Mouse (Mus musculus): ENCODE results near the gene Tor4a. TPM values are rescaled to one million over a fixed set of nuclear protein-coding genes. Genes with fewer than 3 reads are reported as not detected.

Gene Tor4a
- polyA plus RNA-seq, 1 experiment from 2014 or later, result 6.2 TPM

DNA sequence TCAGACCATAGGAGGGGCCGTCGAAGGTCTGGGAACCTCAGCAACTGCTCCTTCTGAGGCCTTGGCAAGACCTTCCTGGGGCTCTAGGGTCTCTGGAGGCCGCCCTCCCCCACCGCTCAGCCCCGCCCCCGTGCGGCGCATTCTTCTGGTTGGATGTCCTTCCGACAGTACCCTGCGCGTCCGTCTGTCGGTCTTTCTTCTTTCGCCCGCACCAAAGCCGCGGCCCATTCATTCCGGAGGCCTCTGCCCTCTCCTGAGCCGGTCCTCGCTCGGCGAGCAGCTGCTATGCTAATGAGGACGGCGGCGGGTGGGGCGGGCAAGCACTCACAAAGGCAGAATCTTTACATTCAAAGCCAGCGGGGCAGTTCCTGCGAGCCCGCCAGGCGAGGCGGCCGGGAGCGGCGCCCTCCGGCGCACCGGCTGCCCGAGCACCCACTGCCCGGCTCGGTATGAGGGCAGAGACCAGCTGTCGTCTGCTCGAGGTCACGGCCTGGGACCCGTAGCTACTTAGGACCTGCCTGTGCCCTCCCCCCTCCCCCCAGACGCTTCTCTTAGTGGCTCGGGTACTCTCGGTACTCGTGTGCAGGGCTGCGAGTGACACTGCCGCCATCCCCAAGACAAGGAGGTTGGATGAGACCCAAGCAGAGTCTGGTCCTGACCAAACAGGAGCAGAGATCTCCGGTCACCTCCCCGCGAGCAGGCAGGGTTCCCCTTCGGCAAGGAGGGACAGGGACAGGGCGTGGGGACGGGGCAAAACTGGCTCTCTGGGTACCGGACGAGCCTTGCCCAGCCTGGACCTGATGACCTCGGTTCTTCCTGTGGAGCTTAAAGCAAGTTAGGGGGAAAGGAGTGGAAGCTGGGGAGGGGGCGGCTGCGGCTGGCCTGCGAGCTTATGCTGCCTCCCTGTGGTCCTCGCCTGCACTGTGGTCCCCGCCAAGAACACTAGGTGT is 10.8 kb downstream of the Tor4a start:
- Histone ChIP-seq H3K27ac (replicated peaks) (no peak overlapping the region), H3K4me3 (replicated peaks) (peak overlapping the region; percentile 53), H3K9me3 (replicated peaks) (no peaks in the 10 kb centered on the region), H3K4me2 (peak overlapping the region; percentile 84), H3K36me3 (replicated peaks) (no peaks in the 10 kb centered on the region), H3K9ac (peak overlapping the region; percentile 35; the same call in 1 of the 2 replicates), H3K4me1 (replicated peaks) (peaks cover 45% of the 10 kb centered on the region), H3K27me3 (peaks cover 68% of the 10 kb centered on the region)
- ATAC-seq (ENCODE audit: insufficient read depth), result no peak
- 2% methylated on average over 64 of the region's 64 CpGs for WGBS (ENCODE audit: insufficient replicate concordance)

GRCm38 (mm10) chr2:25184496-25184895 is 12.2 kb downstream of the Tor4a start:
- H3K27me3 ChIP-seq, result peaks cover 82% of the 10 kb centered on the region
- WGBS (ENCODE audit: insufficient replicate concordance), result 81% methylated on average over 7 of the region's 7 CpGs
- ATAC-seq (ENCODE audit: insufficient read depth), result no peak

DNA sequence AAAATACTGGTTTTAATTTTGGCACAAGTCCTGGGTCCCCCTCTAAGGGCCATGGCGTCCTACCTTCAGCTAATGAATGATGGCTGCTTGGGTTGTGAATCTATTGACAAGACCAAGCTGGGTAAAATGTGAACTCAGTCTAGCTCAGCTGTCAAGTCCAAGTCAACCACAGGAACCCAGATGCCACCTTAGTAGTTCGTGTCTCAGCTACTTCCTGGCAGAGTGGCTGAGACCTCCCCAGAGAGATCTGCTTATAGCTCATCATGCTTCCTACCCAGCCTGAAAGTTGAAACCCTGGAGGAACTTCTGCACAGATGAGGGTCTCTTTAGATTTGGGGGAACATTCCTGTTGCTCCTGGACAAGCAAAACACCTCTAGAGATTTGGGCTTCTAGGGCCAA is 13.3 kb downstream of the Tor4a start:
- H3K4me2 ChIP-seq, result no peak overlapping the region
- H3K27ac ChIP-seq (replicated peaks), result no peak overlapping the region
- peaks cover 94% of the 10 kb centered on the region for H3K27me3 ChIP-seq
- 51% methylated on average over 2 of the region's 2 CpGs for WGBS (ENCODE audit: insufficient replicate concordance)
- H3K9ac ChIP-seq, result no peak overlapping the region
- H3K36me3 ChIP-seq (replicated peaks), result no peaks in the 10 kb centered on the region
- H3K4me1 ChIP-seq (replicated peaks), result peaks cover 60% of the 10 kb centered on the region
- no peak for ATAC-seq (ENCODE audit: insufficient read depth)
- no peak overlapping the region for H3K4me3 ChIP-seq (replicated peaks)
- no peaks in the 10 kb centered on the region for H3K9me3 ChIP-seq (replicated peaks)

More at GRCm38 (mm10) chr2:25184496-25184895, 12.2 kb downstream of the Tor4a start:
- Histone ChIP-seq H3K27ac (replicated peaks) (no peak overlapping the region), H3K4me3 (replicated peaks) (no peak overlapping the region), H3K4me2 (no peak overlapping the region), H3K9me3 (replicated peaks) (no peaks in the 10 kb centered on the region), H3K9ac (no peak overlapping the region), H3K36me3 (replicated peaks) (no peaks in the 10 kb centered on the region), H3K4me1 (replicated peaks) (peaks cover 54% of the 10 kb centered on the region)

- H3K27me3 ChIP-seq, result peaks cover 99% of the 10 kb centered on the region
- H3K36me3 ChIP-seq (replicated peaks), result no peaks in the 10 kb centered on the region
- H3K27ac ChIP-seq (replicated peaks), result no peak overlapping the region
- H3K9ac ChIP-seq, result no peak overlapping the region
- ATAC-seq (ENCODE audit: insufficient read depth), result no peak
- WGBS (ENCODE audit: insufficient replicate concordance), result 32% methylated on average over 6 of the region's 6 CpGs
- H3K9me3 ChIP-seq (replicated peaks), result no peaks in the 10 kb centered on the region
- peaks cover 67% of the 10 kb centered on the region for H3K4me1 ChIP-seq (replicated peaks)
- H3K4me2 ChIP-seq, result peak overlapping the region; percentile 99
- peak overlapping the region; percentile 71 for H3K4me3 ChIP-seq (replicated peaks)
Observed at GRCm38 (mm10) chr2:25182664-25183063, 14.0 kb downstream of the Tor4a start.

- H3K4me1 ChIP-seq (replicated peaks), result peaks cover 68% of the 10 kb centered on the region
- ATAC-seq (ENCODE audit: insufficient read depth), result no peak
- WGBS (ENCODE audit: insufficient replicate concordance), result 1% methylated on average over 17 of the region's 17 CpGs
- H3K36me3 ChIP-seq (replicated peaks), result no peaks in the 10 kb centered on the region
- H3K9me3 ChIP-seq (replicated peaks), result no peaks in the 10 kb centered on the region
- peak overlapping the region; percentile 71 for H3K4me3 ChIP-seq (replicated peaks)
- H3K4me2 ChIP-seq, result peak overlapping the region; percentile 99
- H3K27me3 ChIP-seq, result peaks cover 97% of the 10 kb centered on the region
- H3K9ac ChIP-seq, result peak overlapping the region; percentile 72
- H3K27ac ChIP-seq (replicated peaks), result peak overlapping the region; percentile 87
Observed at GRCm38 (mm10) chr2:25181891-25182397, 14.7 kb downstream of the Tor4a start.

DNA sequence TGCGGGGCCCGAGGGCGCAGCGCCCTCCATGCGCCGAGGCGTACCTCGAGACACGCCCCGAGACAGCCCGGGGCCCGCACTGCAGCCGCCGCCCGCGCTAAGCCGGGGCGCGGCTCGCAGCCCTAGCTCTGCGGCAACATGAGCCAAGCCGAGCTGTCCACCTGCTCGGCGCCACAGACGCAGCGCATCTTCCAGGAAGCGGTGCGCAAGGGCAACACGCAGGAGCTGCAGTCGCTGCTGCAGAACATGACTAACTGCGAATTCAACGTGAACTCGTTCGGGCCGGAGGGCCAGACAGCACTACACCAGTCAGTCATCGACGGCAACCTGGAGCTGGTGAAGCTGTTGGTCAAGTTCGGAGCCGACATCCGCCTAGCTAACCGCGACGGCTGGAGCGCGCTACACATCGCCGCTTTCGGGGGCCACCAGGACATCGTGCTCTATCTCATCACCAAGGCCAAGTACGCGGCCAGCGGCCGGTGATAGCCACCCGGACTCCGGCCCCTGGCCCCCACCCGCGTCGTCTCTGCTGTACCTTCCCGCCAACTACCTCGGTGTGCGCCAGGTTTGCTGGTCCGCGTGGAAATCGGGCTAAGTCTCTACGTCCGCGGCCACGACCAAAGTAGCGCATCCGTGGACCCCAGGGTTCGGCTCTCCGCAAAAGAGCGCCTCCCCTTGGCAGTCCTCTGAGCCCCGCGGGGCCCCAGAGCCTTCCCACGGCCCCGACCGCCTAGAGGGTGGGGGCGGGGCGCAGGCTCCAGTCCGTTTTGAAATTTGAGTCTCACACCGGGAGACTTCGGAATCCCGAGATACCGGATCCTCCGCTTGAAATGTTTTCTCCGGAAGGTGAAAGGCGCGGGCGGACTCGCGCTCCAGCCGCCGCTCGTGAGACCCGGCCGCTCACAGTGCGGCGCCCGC is 15.5 kb downstream of the Tor4a start:
- Histone ChIP-seq H3K4me3 (replicated peaks) (peak overlapping the region; percentile 71), H3K36me3 (replicated peaks) (no peaks in the 10 kb centered on the region), H3K4me2 (peak overlapping the region; percentile 99), H3K9me3 (replicated peaks) (no peaks in the 10 kb centered on the region), H3K9ac (peak overlapping the region; percentile 72), H3K27ac (replicated peaks) (peak overlapping the region; percentile 87), H3K4me1 (replicated peaks) (peaks cover 64% of the 10 kb centered on the region), H3K27me3 (peaks cover 96% of the 10 kb centered on the region)
- under 1% methylated on average over 100 of the region's 100 CpGs for WGBS (ENCODE audit: insufficient replicate concordance)
- peak; percentile 85 for ATAC-seq (ENCODE audit: insufficient read depth)

DNA sequence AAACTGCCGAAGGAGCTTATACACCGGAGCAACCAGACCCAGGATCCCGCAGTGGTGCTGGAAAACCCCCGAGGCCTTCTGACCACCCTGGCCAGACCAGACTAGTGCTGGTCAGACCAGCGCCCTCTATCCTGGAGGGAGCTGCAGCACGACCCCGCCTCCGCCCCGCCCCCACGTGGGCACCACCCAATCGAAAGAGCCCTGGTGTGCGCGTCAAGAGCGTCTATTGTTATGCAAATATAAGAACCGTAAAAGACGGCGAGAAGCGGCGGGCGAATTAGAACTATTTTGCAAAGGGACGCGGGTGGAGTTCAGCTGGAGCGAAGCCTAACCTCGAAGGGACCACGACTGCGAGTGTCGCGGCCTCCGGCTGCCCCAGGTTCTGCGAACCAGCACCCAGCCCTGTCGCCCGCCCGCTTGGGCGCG is 16.2 kb downstream of the Tor4a start, which contains the start of gene Nrarp:
Nrarp (plus strand) TSS at position 281 of the 426 bp plus-strand sequence.
- peak; percentile 81 for ATAC-seq (ENCODE audit: insufficient read depth)
- H3K36me3 ChIP-seq (replicated peaks), result no peaks in the 10 kb centered on the region
- peak within 1 kb of the TSS; percentile 99 for H3K4me2 ChIP-seq
- WGBS (ENCODE audit: insufficient replicate concordance), result under 1% methylated on average over 35 of the region's 35 CpGs
- no peaks in the 10 kb centered on the region for H3K9me3 ChIP-seq (replicated peaks)
- H3K4me3 ChIP-seq (replicated peaks), result peak within 1 kb of the TSS; percentile 71
- H3K27ac ChIP-seq (replicated peaks), result peak within 1 kb of the TSS; percentile 87
- H3K27me3 ChIP-seq, result peaks cover 89% of the 10 kb centered on the region
- peaks cover 64% of the 10 kb centered on the region for H3K4me1 ChIP-seq (replicated peaks)
- peak within 1 kb of the TSS; percentile 72 for H3K9ac ChIP-seq

GRCm38 (mm10) chr2:25179566-25180217 is 17.0 kb downstream of the Tor4a start:
- Histone ChIP-seq H3K4me3 (replicated peaks) (peak overlapping the region; percentile 71; the same call in 1 of the 2 replicates), H3K4me1 (replicated peaks) (peaks cover 64% of the 10 kb centered on the region), H3K9ac (no peak overlapping the region), H3K27me3 (peaks cover 81% of the 10 kb centered on the region), H3K9me3 (replicated peaks) (no peaks in the 10 kb centered on the region), H3K4me2 (peak overlapping the region; percentile 99), H3K27ac (replicated peaks) (no peak overlapping the region), H3K36me3 (replicated peaks) (no peaks in the 10 kb centered on the region)
- WGBS (ENCODE audit: insufficient replicate concordance), result 58% methylated on average over 15 of the region's 15 CpGs
- ATAC-seq (ENCODE audit: insufficient read depth), result no peak

- H3K4me2 ChIP-seq, result no peak overlapping the region
- no peaks in the 10 kb centered on the region for H3K9me3 ChIP-seq (replicated peaks)
- no peak for ATAC-seq (ENCODE audit: insufficient read depth)
- no peak overlapping the region for H3K4me3 ChIP-seq (replicated peaks)
- H3K9ac ChIP-seq, result no peak overlapping the region
- peaks cover 75% of the 10 kb centered on the region for H3K4me1 ChIP-seq (replicated peaks)
- peaks cover 68% of the 10 kb centered on the region for H3K27me3 ChIP-seq
- H3K36me3 ChIP-seq (replicated peaks), result no peaks in the 10 kb centered on the region
- no peak overlapping the region for H3K27ac ChIP-seq (replicated peaks)
- WGBS (ENCODE audit: insufficient replicate concordance), result 46% methylated on average over 10 of the region's 10 CpGs
Observed at GRCm38 (mm10) chr2:25178285-25178972, 18.3 kb downstream of the Tor4a start.

DNA sequence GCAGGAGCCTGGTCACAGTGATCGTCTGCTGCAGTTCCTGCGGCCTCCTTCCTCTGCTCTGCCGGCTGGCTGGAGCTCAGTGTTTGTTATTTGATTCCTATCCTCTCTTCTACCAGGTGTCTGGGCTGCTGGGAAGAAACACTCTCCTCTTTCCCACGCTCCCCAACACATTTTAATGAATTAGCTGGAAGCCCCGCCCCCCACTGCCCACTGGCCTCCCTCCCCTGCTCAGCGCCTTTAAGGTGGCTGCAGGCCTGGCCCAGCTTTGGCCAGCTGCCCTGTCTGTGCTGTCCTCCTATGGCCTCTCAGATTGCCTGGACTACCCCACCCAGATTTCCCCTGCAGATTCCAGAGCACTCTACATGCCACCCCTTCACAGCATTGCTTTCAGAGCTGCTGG is 19.0 kb downstream of the Tor4a start:
- Histone ChIP-seq H3K4me1 (replicated peaks) (peaks cover 77% of the 10 kb centered on the region), H3K4me3 (replicated peaks) (no peak overlapping the region), H3K27me3 (peaks cover 61% of the 10 kb centered on the region), H3K27ac (replicated peaks) (no peak overlapping the region), H3K9me3 (replicated peaks) (no peaks in the 10 kb centered on the region), H3K9ac (no peak overlapping the region), H3K36me3 (replicated peaks) (no peaks in the 10 kb centered on the region), H3K4me2 (no peak overlapping the region)
- no peak for ATAC-seq (ENCODE audit: insufficient read depth)
- WGBS (ENCODE audit: insufficient replicate concordance), result 53% methylated on average over 6 of the region's 6 CpGs

Data from liver, embryonic 15.5 days (tissue).